Mouse (Mus musculus) spleen, adult 18-20 months (tissue): ENCODE measurements around the gene Arrdc5.

ENCODE experiments used
- DNase-seq, 2 experiments: peaks; one replicate each; pipeline ENCODE4 v3.0.0; 2022; ENCODE audit warnings: mixed read lengths in 2 of 2

Gene Arrdc5

GRCm38 (mm10) chr17:56300186-56300585 is at the start of gene Arrdc5:
TSS of gene Arrdc5 (minus strand) at chr17:56300286.
- DNase-seq = no peak

- no peak for DNase-seq
These were observed 48.5 kb upstream of the Arrdc5 start for GRCm38 (mm10) chr17:56348586-56348985.

GRCm38 (mm10) chr17:56348128-56348527 is 48.0 kb upstream of the Arrdc5 start:
- DNase-seq = no peak

- no peak for DNase-seq
These were observed 45.3 kb upstream of the Arrdc5 start for GRCm38 (mm10) chr17:56345364-56345763.

- no peak for DNase-seq
These were observed 43.4 kb upstream of the Arrdc5 start for GRCm38 (mm10) chr17:56343466-56343865.

GRCm38 (mm10) chr17:56340717-56341116 is 40.6 kb upstream of the Arrdc5 start:
- no peak for DNase-seq

- DNase-seq = peak; percentile 57 to 75
These were observed 38.8 kb upstream of the Arrdc5 start for GRCm38 (mm10) chr17:56338909-56339308.

- no peak for DNase-seq
These were observed 37.7 kb upstream of the Arrdc5 start for GRCm38 (mm10) chr17:56337791-56338190.

GRCm38 (mm10) chr17:56337190-56337589 is 37.1 kb upstream of the Arrdc5 start:
- peak; percentile 34 to 64 for DNase-seq

- DNase-seq = no peak
These were observed 32.9 kb upstream of the Arrdc5 start for GRCm38 (mm10) chr17:56332987-56333386.

- DNase-seq = no peak
These were observed 31.2 kb upstream of the Arrdc5 start for GRCm38 (mm10) chr17:56331256-56331655.

GRCm38 (mm10) chr17:56330345-56330744 is 30.3 kb upstream of the Arrdc5 start:
- DNase-seq = no peak

GRCm38 (mm10) chr17:56329267-56329666 is 29.2 kb upstream of the Arrdc5 start:
- DNase-seq = no peak

GRCm38 (mm10) chr17:56326153-56327147 is 26.4 kb upstream of the Arrdc5 start:
- DNase-seq = no peak

GRCm38 (mm10) chr17:56325450-56326152 is 25.5 kb upstream of the Arrdc5 start, which contains the start of gene Kdm4b:
TSS of gene Kdm4b (plus strand) at chr17:56326062.
- peak; percentile 98 to 99 for DNase-seq

GRCm38 (mm10) chr17:56324419-56324818 is 24.3 kb upstream of the Arrdc5 start:
- no peak for DNase-seq

- no peak for DNase-seq
These were observed 9.3 kb upstream of the Arrdc5 start for GRCm38 (mm10) chr17:56309191-56309945.

GRCm38 (mm10) chr17:56308088-56308487 is 8.0 kb upstream of the Arrdc5 start:
- no peak for DNase-seq

GRCm38 (mm10) chr17:56305826-56306225 is 5.7 kb upstream of the Arrdc5 start:
- DNase-seq = peak in 1 of 2 experiments; percentile 29

GRCm38 (mm10) chr17:56305156-56305555 is 5.1 kb upstream of the Arrdc5 start:
- no peak for DNase-seq

GRCm38 (mm10) chr17:56304718-56305117 is 4.6 kb upstream of the Arrdc5 start:
- DNase-seq = no peak

- DNase-seq = peak; percentile 94 to 97
These were observed 3.9 kb upstream of the Arrdc5 start for GRCm38 (mm10) chr17:56303847-56304586.
